Mouse (Mus musculus): ENCODE measurements around the gene Cap2.

The Cap2 gene

DNA sequence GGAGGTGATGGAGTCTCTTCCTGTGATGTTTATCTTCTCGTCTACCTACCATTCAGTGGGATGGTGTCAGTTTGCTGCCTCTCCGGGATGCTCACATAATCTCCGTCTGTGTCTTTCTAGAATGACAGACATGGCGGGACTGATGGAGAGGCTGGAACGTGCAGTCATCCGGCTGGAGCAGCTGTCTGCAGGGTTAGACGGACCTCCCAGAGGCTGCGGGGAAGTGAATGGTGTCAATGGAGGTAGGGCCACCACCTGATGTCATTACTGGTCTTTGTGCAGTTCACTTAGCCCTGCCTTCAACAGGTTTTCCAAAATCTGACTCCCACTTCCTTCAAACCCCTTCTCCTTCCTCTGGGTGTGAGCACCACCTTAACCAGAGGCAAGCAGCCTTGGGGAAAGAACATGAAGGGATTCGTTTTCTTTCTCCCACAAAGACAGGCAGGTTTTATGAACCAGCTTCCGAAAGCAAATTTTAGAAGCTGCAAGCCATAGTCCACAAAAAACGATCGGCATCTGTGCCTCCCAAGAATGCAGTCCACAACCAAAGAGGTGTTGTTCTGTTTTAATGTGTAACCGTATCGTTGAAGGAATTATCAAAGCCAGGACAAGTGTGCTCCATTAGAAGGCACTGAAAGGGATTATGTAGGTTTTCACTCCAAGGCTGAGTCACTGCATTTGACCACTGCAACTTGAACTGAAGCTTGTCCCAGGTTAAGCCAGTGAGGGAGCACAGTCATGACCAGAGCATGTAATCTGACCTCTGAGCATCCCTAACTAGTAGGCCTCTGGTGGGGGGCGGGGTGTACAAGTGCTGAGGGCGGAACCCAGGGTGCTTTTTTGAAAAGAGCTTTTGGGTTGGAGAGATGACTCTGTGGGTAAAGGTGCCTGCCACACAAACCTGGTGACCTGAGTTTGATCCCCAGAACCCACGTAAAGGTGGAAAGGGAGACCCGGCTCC lies 23.9 kb downstream of the Cap2 start:
- no peak for DNase-seq (ENCODE audit: low spot score)

GRCm38 (mm10) chr13:46526645-46527044 lies 25.0 kb downstream of the Cap2 start:
- no peak for DNase-seq (ENCODE audit: low spot score)

GRCm38 (mm10) chr13:46527340-46527739 lies 25.7 kb downstream of the Cap2 start:
- no peak for DNase-seq (ENCODE audit: low spot score)

- DNase-seq (ENCODE audit: low spot score): no peak
Measured at GRCm38 (mm10) chr13:46529037-46529436, 27.4 kb downstream of the Cap2 start.

- no peak for DNase-seq (ENCODE audit: low spot score)
Measured at GRCm38 (mm10) chr13:46530546-46530945, 28.9 kb downstream of the Cap2 start.

DNA sequence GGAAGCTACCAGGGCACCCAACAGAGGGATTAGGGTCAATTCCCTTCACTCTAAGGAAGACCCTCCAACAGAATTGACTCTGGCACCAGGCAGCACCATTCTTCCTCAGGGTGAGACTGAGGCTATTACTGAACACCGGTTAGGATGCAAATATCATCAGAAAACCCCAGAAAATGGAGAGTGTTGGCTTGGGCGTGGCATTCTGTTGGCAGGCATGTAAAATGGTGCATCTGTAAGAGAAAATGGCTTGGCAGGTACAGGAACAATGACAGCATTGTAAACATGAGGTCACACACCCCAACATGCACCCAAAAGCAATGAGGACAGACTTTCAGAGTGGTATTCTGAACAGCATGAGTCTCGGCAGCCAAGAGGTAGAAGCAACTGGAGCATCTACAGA lies 30.0 kb downstream of the Cap2 start:
- no peak for DNase-seq (ENCODE audit: low spot score)

GRCm38 (mm10) chr13:46532276-46532675 lies 30.6 kb downstream of the Cap2 start:
- DNase-seq (ENCODE audit: low spot score): no peak

DNA sequence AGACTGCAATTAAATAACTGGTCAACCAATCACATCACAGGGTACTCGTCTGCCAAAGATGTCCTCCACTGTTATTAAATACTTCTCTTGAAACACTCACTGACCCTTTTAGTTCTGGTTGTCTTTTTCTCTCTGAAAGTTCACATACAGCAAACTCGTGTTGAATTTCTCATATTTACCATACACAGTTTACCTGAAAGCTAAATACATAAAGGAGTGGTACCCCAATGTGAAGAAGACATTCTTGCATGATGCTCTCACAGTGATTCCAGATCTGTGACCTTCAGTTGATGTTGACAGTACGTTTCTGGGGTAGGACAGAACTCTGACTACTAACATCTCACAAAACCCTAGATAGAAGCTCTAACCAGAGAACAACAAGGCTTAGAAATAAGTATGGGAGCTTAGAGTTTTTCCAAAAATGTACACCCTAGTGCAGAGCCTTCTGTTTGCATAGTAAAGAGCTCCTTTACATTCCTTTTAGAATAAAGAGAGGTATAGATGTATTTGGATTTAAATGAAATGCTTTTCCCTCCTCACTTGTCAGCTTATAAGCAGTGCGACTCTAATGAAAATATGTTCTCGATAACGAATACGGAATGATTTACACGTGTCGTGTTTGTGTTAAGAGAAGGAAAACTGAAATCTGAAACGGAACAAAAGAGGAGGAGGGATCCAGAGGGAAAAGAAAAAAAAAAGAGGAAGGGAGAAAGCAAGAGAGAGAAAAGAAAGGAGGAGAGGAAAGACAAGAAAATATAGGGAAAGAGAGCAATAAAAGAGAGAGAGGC lies 31.9 kb downstream of the Cap2 start:
- DNase-seq (ENCODE audit: low spot score): no peak

DNA sequence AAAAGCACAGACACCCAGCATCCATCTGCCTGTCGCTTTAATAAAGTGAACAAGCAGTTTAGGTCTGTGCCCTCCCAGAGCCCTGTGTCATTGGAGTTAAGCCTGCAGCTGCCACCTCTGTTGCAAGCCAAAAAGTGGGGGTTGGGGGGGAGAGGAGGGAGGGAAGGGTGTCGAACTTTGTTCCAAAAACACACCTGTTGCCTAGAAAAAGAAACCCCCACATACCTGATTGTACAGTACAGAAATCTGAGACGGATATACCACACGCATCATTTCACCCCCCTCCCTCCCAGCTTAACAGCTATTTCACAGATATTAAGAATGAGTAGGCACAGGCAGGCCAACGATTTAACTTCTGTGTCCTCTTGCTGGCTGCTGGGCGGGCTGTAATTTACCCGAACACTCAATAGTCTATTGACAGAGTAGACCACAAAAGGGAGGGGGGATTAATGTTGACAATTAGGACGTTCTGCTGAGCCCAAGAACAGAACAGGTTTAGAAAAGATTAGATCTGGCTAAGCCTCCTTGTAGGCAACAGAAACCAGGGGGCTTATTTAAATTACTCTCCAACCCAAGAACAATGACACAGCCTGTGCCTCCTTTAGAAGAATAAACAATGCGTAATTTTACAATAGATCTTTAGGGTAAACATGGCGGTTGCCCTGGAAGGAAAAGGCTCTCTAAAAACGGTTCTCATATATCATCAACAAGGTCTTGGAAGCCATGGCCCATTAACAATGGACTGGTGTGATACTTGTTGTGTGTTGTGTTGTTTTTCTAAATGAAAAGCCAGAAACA lies 32.7 kb downstream of the Cap2 start:
- DNase-seq (ENCODE audit: low spot score): no peak

DNA sequence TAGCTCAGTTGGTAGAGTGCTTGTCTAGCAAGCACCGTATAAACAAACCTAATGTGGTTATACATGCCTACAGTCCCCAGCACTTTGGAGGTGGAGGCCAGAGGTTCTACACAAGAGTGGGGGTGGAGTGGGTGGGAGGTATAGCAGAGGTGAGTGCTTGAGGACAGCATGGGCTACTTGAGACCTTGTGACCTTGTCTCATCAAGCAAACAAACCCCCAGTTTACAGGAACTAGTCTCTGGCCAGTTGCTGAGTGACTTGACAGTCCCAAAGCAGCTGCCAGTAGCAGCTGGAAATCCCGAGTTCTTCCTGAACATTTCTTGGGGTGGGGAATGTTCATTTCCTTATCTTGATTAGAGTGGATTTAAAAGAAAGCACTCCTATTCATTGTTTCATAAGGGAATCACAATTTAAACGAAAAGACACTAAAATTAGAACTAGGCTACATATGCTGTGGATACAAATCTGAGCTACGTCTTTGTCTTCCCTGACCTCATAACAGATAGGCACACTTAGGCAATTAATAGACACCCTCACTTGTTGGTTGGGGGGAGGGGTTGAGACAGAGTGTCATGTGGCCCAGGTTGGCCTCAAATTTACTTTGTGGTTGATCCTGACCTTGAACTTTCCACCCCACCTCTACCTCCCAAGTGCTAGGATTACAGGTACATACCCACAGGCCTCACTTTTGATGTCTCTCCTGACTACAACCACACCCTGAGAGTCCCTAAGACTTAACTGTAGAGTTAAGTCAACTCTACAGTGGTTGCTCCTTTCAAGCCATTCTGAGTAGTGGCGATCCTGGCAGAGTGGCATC lies 33.5 kb downstream of the Cap2 start:
- no peak for DNase-seq (ENCODE audit: low spot score)

DNA sequence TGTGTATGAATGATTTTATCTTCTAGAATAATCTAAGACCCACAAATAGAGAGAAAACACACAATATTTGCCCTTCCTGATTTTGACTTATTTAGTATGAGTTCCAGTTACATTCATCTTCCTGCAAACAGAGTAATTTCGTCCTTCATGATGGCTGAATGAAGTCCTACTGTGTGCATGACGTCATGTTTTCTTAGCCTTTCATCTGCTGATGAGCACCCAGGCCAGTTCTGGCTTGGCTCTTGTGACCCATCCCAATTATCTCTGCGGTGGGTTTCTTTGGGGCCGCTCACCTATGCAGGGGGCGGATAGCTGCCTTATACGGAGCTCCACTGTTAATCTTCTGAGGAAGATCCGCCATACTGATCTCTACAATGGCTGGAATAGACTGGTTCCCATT lies 37.6 kb downstream of the Cap2 start:
- DNase-seq (ENCODE audit: low spot score): no peak

DNA sequence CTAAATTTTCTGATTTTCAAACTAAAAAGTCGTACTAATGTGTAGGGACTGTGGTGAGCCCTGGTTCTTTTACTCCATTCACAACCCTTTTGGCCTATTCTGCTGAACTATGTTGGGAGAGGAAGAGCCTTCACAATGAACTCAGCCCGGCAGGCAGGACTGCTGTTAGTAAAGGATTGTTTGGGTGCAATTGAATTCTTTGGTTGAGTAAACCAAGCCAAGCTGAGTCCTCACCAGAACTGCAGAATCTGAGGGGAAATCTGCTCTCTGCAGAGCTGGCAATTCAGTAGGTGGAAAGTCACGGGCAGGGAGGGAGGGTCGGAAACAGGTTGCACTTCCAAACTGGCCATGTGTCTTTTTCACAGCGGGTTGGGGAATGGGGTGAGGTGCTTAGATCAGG lies 39.3 kb downstream of the Cap2 start:
- no peak for DNase-seq (ENCODE audit: low spot score)

DNA sequence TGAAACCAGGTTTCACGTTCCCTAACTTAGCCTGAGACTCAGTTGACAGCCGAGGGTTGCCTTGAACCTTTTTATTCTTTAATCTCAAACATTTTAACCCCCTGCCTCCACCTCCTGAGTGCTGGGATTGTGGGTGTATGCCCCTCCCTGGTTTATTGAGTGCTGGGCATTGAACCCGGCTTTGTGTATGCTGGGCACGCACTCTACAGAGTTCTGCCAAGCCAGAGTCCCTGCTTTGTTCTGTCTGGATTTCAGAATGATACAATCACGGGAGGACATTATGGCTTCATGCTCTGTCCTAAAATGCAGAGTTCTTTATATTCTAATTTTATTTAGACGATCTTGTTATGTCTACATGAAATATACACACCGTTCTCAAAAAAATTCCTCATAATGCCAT lies 41.1 kb downstream of the Cap2 start:
- DNase-seq (ENCODE audit: low spot score): no peak

DNA sequence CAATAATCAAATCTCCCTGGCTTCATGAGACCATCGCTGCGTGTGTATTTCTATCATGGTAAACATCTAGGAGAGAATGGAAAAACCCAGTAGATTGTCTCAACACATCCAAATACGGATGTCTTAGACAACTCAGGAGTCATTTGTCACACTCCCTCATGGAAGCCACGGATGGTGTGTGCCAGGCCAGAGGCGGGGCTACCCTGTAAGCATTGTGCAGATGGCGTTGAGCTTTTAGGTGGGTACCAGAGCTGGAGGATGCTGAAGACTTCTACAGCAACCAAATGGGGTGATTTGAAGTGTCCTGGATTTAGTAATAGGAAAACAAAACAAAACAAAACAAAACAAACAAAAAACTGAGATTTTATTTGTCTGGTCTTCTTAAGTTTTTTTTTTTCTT lies 43.0 kb downstream of the Cap2 start:
- no peak for DNase-seq (ENCODE audit: low spot score)

DNA sequence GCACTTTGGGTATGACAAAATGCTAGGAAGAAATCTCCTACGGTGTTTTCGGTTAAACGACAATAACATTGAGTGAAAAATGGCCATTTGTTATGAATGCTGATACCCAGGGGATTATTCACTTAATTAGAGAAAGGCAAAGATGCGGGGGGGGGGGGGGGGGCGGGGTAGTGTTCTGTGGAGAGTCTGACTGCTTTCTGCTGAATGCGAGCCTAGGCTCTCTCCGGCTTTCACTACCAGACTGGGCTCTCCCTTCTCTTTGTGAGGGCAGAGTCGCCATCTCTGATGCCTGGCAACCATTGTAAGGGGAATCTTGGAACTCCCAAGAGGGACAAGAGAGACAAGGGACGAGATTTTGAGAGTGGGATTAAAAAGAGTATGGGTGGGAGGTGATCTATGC lies 43.4 kb downstream of the Cap2 start:
- no peak for DNase-seq (ENCODE audit: low spot score)

GRCm38 (mm10) chr13:46546846-46547245 lies 45.2 kb downstream of the Cap2 start:
- no peak for DNase-seq (ENCODE audit: low spot score)

DNA sequence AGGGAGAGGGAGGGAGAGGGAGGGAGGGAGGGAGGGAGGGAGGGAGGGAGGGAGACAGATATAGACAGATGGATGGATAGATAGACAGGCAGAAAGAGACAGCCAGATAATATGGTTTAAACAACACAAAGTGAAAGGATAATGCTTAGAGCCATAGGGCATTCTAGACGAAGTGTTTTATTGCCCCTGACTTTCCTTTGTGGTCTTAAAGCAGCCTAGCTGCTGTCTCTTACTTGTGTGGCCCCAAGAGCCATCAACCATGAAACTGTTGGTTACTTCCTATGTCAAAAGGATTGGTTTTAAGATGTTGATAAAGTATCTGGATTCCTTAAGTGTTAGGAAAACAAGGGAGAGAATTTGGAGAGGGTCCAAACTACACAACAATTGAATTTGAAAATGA lies 45.6 kb downstream of the Cap2 start:
- DNase-seq (ENCODE audit: low spot score): no peak

- no peak for DNase-seq (ENCODE audit: low spot score)
Measured at GRCm38 (mm10) chr13:46548132-46548531, 46.5 kb downstream of the Cap2 start.

- DNase-seq (ENCODE audit: low spot score): no peak
Measured at GRCm38 (mm10) chr13:46548600-46549179, 47.0 kb downstream of the Cap2 start.

GRCm38 (mm10) chr13:46550627-46551026 lies 49.0 kb downstream of the Cap2 start:
- DNase-seq (ENCODE audit: low spot score): no peak

DNA sequence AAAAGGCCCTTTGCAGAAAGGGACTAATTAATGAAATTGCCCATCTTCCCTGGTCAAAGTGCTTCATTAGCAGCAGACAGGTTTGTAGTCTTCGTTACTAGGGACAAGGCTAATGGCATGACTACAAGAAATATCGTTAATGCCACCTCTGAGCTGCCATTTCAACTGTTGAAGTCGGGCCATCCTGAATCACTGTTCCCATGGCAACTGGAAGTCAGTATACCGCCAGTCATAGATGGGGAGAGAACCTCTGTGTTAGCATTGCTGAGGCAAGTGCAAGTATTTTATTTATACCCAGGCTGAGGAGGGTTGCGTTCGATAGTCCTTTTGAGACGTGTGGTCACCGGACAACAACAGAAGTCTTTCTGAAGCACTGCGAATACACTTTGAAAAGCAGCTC lies 53.1 kb downstream of the Cap2 start:
- DNase-seq (ENCODE audit: low spot score): no peak
